Mouse (Mus musculus): ENCODE measurements around the gene Atad1. TPM values are rescaled to one million over a fixed set of nuclear protein-coding genes. Genes with fewer than 3 reads are reported as not detected.

Atad1 gene
- polyA plus RNA-seq, 1 experiment from 2014 or later = 72.7 TPM

DNA sequence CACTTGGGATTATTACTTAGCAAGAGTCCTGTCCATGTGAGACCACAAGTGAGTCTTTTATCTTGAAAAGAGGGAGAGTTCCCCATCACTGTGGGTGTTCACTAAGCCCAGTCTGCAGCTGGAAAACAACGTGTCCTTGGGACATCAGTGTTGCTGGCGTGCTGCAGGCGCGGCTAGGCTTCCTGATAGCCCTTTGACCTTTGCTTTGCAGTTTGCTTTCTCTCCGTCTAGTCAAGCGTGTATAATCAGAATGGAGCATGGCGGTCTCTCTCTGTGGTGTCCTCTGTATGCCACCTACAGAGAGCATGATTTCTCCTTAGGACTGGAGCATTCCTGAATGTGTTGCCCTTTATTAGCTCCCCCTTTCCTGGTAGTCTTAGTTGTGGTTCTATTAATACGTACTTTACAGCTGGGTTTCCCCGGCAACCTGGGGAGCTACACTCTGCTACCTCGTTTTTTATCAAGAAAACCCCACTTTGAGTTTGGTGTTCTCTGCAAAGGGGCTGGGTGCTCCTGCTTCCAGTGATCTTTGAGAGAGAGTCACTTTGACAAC, 91.5 kb downstream of the Atad1 start:
- H3K27ac ChIP-seq = no peak overlapping the region
- 21% methylated on average over 10 of the region's 10 CpGs for WGBS

GRCm38 (mm10) chr19:32646382-32646781, 93.2 kb downstream of the Atad1 start:
- no peak for DNase-seq (ENCODE audit: low spot score)

More for the DNA sequence above, 91.5 kb downstream of the Atad1 start:
- Histone ChIP-seq H3K4me3 (no peak overlapping the region), H3K27me3 (ENCODE audit: insufficient read depth, poor library complexity, severe bottlenecking) (no peaks in the 10 kb centered on the region), H3K4me1 (replicated peaks) (peaks cover 12% of the 10 kb centered on the region), H3K9me3 (0 out of 2 replicates have a peak, but pooled peaks cover 4% of the 10 kb centered on the region), H3K36me3 (no peaks in the 10 kb centered on the region)
- peak; percentile 25 for DNase-seq (ENCODE audit: low spot score)

DNA sequence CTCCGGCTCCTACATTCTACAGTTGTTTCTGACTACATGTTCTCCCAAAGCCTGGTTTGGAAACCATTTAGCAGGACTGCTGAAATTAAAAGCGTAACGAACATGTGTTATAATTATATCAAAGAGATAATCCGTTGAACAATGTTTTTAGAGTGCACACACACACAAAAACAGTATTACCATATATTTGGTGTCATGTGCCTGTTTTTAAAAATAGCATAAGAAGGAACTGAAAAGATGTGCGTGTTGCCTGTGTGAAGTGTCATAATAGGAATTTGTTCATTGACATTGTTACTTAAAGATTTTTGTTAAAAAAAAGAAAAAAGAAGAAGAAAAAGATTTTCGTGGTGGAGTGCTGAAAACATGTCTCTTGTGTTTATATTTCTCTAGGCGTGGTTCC, 93.6 kb downstream of the Atad1 start:
- WGBS = 94% methylated on average over 7 of the region's 7 CpGs
- no peaks in the 10 kb centered on the region for H3K36me3 ChIP-seq

More at GRCm38 (mm10) chr19:32646382-32646781, 93.2 kb downstream of the Atad1 start:
- WGBS = 91% methylated on average over 3 of the region's 3 CpGs
- no peak overlapping the region for H3K4me3 ChIP-seq
- no peak overlapping the region for H3K27ac ChIP-seq
- H3K27me3 ChIP-seq (ENCODE audit: insufficient read depth, poor library complexity, severe bottlenecking) = no peaks in the 10 kb centered on the region
- H3K36me3 ChIP-seq = no peaks in the 10 kb centered on the region
- H3K4me1 ChIP-seq (replicated peaks) = peaks cover 12% of the 10 kb centered on the region
- H3K9me3 ChIP-seq = 0 out of 2 replicates have a peak, but pooled peaks cover 4% of the 10 kb centered on the region

GRCm38 (mm10) chr19:32643642-32644041, 95.9 kb downstream of the Atad1 start:
- H3K4me3 ChIP-seq = no peak overlapping the region
- no peak overlapping the region for H3K27ac ChIP-seq
- H3K9me3 ChIP-seq = 0 out of 2 replicates have a peak, but pooled peaks cover 4% of the 10 kb centered on the region
- no peak for DNase-seq (ENCODE audit: low spot score)
- WGBS = 84% methylated on average over 3 of the region's 3 CpGs
- H3K36me3 ChIP-seq = no peaks in the 10 kb centered on the region
- peaks cover 11% of the 10 kb centered on the region for H3K4me1 ChIP-seq (replicated peaks)
- H3K27me3 ChIP-seq (ENCODE audit: insufficient read depth, poor library complexity, severe bottlenecking) = no peaks in the 10 kb centered on the region

More for the DNA sequence above, 93.6 kb downstream of the Atad1 start:
- Histone ChIP-seq H3K27ac (no peak overlapping the region), H3K4me3 (no peak overlapping the region), H3K4me1 (replicated peaks) (peaks cover 12% of the 10 kb centered on the region), H3K9me3 (0 out of 2 replicates have a peak, but pooled peaks cover 4% of the 10 kb centered on the region), H3K27me3 (ENCODE audit: insufficient read depth, poor library complexity, severe bottlenecking) (no peaks in the 10 kb centered on the region)
- DNase-seq (ENCODE audit: low spot score) = no peak

- WGBS = 75% methylated on average over 8 of the region's 8 CpGs
- Histone ChIP-seq H3K9me3 (0 out of 2 replicates have a peak, but pooled peaks cover 4% of the 10 kb centered on the region), H3K27me3 (ENCODE audit: insufficient read depth, poor library complexity, severe bottlenecking) (no peaks in the 10 kb centered on the region), H3K4me3 (no peak overlapping the region), H3K27ac (no peak overlapping the region), H3K36me3 (no peaks in the 10 kb centered on the region), H3K4me1 (replicated peaks) (peaks cover 9% of the 10 kb centered on the region; the same call in 1 of the 2 replicates)
- no peak for DNase-seq (ENCODE audit: low spot score)
Observed at GRCm38 (mm10) chr19:32641995-32642394, 97.6 kb downstream of the Atad1 start.

GRCm38 (mm10) chr19:32641535-32641934, 98.1 kb downstream of the Atad1 start:
- no peak for DNase-seq (ENCODE audit: low spot score)
- H3K27me3 ChIP-seq (ENCODE audit: insufficient read depth, poor library complexity, severe bottlenecking) = no peaks in the 10 kb centered on the region
- no peaks in the 10 kb centered on the region for H3K36me3 ChIP-seq
- no peak overlapping the region for H3K4me3 ChIP-seq
- WGBS = 94% methylated on average over 7 of the region's 7 CpGs
- H3K4me1 ChIP-seq (replicated peaks) = peaks cover 9% of the 10 kb centered on the region; the same call in 1 of the 2 replicates
- H3K27ac ChIP-seq = no peak overlapping the region
- 0 out of 2 replicates have a peak, but pooled peaks cover 4% of the 10 kb centered on the region for H3K9me3 ChIP-seq

- Histone ChIP-seq H3K4me3 (no peak overlapping the region), H3K4me1 (replicated peaks) (peaks cover 9% of the 10 kb centered on the region; the same call in 1 of the 2 replicates), H3K27ac (no peak overlapping the region), H3K36me3 (no peaks in the 10 kb centered on the region), H3K9me3 (no peaks in the 10 kb centered on the region), H3K27me3 (ENCODE audit: insufficient read depth, poor library complexity, severe bottlenecking) (no peaks in the 10 kb centered on the region)
- 66% methylated on average over 13 of the region's 13 CpGs for WGBS
- no peak for DNase-seq (ENCODE audit: low spot score)
Observed at GRCm38 (mm10) chr19:32638276-32638903, 101.2 kb downstream of the Atad1 start.

- WGBS = 73% methylated on average over 16 of the region's 16 CpGs
- no peak overlapping the region for H3K27ac ChIP-seq
- DNase-seq (ENCODE audit: low spot score) = no peak
Observed at GRCm38 (mm10) chr19:32637357-32638275, 102.0 kb downstream of the Atad1 start.

DNA sequence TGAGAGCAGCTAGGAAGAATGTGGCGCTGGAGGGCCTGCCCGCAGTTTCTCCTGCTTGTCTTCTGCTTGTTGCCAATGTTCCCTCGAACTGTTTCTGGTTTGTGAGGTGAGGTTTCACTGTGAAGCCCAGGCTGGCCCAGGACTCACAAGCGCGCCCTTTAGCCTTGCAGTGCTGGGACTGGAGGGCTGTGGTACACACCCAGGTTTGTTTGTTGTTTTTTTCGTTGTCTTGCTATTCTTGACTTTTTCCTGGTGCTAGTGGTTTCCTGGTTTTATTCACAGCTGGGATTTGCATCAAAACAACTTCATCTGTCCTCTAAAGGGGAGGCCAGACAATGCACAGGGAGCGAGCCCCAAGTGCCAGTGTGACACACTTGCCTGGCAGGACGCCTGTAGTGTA, 104.7 kb downstream of the Atad1 start:
- H3K36me3 ChIP-seq = no peaks in the 10 kb centered on the region
- 0 out of 2 replicates have a peak overlapping the region, but pooled peaks have one; percentile 35 for H3K27ac ChIP-seq
- WGBS = 58% methylated on average over 8 of the region's 8 CpGs
- no peak for DNase-seq (ENCODE audit: low spot score)
- H3K4me3 ChIP-seq = no peak overlapping the region
- H3K27me3 ChIP-seq (ENCODE audit: insufficient read depth, poor library complexity, severe bottlenecking) = no peaks in the 10 kb centered on the region
- H3K4me1 ChIP-seq (replicated peaks) = peaks cover 9% of the 10 kb centered on the region; the same call in 1 of the 2 replicates
- no peaks in the 10 kb centered on the region for H3K9me3 ChIP-seq

More at GRCm38 (mm10) chr19:32637357-32638275, 102.0 kb downstream of the Atad1 start:
- no peaks in the 10 kb centered on the region for H3K27me3 ChIP-seq (ENCODE audit: insufficient read depth, poor library complexity, severe bottlenecking)
- H3K36me3 ChIP-seq = no peaks in the 10 kb centered on the region
- peaks cover 9% of the 10 kb centered on the region; the same call in 1 of the 2 replicates for H3K4me1 ChIP-seq (replicated peaks)
- no peaks in the 10 kb centered on the region for H3K9me3 ChIP-seq
- H3K4me3 ChIP-seq = no peak overlapping the region

GRCm38 (mm10) chr19:32628572-32629132, 110.9 kb downstream of the Atad1 start:
- Histone ChIP-seq H3K4me1 (replicated peaks) (0 out of 2 replicates have a peak, but pooled peaks cover 4% of the 10 kb centered on the region), H3K27ac (no peak overlapping the region), H3K27me3 (ENCODE audit: insufficient read depth, poor library complexity, severe bottlenecking) (no peaks in the 10 kb centered on the region), H3K36me3 (no peaks in the 10 kb centered on the region), H3K4me3 (no peak overlapping the region), H3K9me3 (no peaks in the 10 kb centered on the region)
- WGBS = 82% methylated on average over 7 of the region's 7 CpGs
- DNase-seq (ENCODE audit: low spot score) = no peak

DNA sequence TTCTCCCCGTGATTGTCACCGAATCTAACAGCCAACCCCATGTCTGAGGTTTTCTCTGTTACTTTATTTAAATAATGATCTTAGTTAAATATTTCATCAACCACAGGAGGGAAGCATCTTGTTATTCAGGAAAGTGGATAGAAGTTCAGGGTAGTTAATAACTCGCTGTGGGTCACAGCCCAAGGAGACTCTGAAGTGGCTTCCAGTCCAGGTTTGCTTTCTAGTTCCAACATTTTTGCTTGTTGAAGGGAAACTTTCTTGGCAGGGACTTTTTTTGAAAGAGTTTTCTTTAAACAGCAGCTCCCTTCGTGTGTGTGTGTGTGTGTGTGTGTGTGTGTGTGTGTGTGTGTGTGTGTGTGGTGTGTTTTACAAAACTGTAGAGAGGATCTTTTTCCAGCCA, 112.0 kb downstream of the Atad1 start:
- WGBS = 88% methylated on average over 4 of the region's 4 CpGs
- no peak for DNase-seq (ENCODE audit: low spot score)
- H3K9me3 ChIP-seq = no peaks in the 10 kb centered on the region
- no peaks in the 10 kb centered on the region for H3K27me3 ChIP-seq (ENCODE audit: insufficient read depth, poor library complexity, severe bottlenecking)
- no peak overlapping the region for H3K4me3 ChIP-seq
- no peaks in the 10 kb centered on the region for H3K36me3 ChIP-seq
- no peak overlapping the region for H3K27ac ChIP-seq
- H3K4me1 ChIP-seq (replicated peaks) = 0 out of 2 replicates have a peak, but pooled peaks cover 4% of the 10 kb centered on the region

GRCm38 (mm10) chr19:32626768-32627331, 112.7 kb downstream of the Atad1 start:
- Histone ChIP-seq H3K4me3 (no peak overlapping the region), H3K27ac (no peak overlapping the region), H3K27me3 (ENCODE audit: insufficient read depth, poor library complexity, severe bottlenecking) (no peaks in the 10 kb centered on the region), H3K36me3 (no peaks in the 10 kb centered on the region), H3K4me1 (replicated peaks) (0 out of 2 replicates have a peak, but pooled peaks cover 4% of the 10 kb centered on the region), H3K9me3 (no peaks in the 10 kb centered on the region)
- 71% methylated on average over 13 of the region's 13 CpGs for WGBS
- no peak for DNase-seq (ENCODE audit: low spot score)
